Mouse (Mus musculus): ENCODE measurements around the gene 9430097D07Rik.
A peak's percentile ranks its signal among the peaks of the same experiment; 100 is the strongest.

Gene 9430097D07Rik

DNA sequence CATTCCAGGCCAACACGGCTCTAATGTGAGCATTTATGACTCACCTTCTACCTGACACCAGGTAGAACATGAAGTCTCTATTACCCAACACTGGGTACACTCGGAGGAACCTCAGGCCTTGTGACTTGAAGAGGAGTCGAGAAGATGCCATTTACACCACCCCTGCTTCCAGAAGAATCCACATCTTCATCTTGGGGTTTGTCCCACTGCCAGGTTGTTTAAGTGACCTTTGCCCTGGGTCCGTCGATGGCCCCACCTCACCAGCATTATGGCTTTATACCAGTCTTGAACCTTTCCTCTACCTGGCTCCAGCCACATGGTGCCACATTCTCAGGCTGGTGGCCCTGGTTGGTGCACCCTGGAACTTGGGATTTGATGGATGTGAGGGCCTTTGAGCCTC is 21.8 kb upstream of the 9430097D07Rik start:
- no peak for DNase-seq (ENCODE audit: low spot score)

DNA sequence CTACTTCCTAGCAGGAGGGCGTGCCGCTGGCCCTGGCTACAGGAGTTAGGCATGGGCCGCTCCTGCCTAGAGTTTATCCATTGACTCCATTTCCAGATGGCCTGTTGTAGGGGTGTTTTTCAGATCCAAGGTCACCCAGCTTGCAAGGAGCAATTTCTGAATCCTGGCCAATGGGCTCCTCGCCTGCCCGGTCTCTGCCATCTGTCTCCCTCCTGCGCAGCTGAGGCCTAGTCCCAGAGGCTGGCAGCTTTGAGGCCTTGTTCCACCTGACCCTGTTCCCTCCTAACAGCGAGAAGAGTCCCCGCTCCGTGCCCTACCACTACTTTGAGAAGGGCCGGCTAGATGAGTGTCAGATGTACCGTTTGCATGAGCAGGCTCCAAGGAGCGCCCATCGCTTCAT is 21.2 kb upstream of the 9430097D07Rik start:
- DNase-seq (ENCODE audit: low spot score) = peak; percentile 60

DNA sequence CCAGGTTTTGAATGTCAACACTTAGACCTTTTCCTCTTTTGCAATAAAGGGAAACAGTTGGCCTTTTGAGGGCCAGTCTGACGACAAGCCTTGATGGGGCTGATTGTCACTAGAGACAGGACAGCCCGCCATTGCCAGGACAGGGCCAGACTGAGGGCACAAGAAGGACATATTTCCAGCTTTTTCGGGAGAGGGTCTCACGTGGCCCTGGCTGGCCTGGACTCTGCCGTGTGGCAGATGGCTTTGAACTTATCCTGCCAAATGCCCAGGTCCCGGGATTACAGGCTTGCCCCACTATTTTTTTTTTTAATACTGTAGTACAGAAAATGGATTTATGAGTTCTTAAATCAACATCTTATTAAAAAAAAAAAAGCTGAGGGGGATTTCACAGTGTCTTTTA is 15.8 kb upstream of the 9430097D07Rik start:
- DNase-seq (ENCODE audit: low spot score) = no peak

DNA sequence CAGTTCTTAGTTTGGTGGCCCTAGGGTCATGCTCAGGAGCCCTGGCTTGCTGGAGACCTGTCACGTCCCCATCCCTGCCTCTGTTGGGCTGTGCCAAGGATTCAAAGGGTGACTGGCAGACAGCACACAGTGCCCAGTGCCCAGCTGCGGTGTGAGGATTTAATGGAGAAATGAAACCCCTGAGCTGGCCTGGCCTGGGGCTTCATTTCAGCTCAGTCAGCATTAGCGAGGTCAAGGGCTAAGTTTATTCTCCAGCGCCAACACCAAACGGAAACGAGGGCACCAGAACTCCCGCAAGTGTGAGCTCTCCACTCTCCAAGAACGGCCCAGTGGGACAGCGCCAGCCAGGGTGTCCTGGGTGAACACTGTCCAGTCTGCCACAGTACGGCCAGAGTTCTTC is 14.7 kb upstream of the 9430097D07Rik start:
- no peak for DNase-seq (ENCODE audit: low spot score)

DNA sequence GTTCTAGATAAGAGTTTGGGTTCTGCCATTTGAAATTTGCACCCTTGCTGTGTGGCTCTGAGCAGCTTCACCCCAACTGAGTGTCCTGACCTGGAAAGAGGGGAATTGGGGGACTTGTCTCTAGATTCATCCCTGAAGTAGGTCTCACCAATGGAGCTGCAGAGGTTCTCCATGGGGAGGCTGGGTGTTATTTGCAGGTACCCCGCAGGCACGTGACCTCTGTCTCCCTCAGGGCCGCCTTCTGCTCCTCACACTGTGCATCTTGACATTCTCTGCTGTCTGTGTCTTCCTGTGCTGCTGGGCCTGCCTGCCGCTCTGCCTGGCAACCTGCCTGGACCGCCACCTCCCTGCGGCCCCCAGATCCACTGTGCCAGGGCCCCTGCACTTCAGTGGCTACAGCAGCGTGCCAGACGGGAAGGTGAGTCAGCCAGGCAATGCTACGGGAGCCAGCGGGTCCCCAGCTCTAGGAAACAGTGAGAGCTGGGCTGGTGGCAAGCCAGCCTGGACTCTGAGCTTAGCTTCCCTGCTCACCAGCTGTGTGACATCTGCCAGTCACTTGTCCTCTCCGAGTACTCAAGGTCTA is 13.8 kb upstream of the 9430097D07Rik start:
- no peak for DNase-seq (ENCODE audit: low spot score)

DNA sequence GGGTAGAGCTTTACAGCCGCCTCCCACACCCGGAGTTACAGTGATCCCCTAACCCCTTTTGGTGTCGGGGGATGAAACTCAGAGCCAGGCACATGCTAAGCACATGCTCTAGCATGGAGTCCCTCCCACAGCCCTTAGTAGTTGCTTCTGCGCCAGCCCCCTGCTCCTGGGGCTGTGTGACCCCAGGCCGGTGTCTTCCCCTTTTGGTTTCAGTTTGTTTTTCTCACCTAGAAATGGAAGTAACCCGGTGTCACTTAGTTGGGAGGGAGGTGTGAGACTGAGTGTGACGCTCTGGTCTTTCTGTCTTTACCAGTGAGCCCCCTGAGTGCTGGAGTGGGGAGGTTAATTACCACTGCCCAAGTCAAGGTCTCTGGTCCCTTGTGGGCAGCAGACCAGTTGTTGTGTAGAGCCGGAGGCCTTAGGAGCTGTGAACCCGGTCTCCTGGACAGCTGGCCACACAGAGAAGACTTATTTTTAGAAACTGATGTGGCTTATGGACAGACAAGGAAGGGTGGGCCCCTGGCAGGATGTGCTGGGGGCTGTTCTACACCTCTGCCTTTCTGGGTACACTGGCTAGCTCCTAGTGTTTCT is 12.3 kb upstream of the 9430097D07Rik start:
- no peak for DNase-seq (ENCODE audit: low spot score)

DNA sequence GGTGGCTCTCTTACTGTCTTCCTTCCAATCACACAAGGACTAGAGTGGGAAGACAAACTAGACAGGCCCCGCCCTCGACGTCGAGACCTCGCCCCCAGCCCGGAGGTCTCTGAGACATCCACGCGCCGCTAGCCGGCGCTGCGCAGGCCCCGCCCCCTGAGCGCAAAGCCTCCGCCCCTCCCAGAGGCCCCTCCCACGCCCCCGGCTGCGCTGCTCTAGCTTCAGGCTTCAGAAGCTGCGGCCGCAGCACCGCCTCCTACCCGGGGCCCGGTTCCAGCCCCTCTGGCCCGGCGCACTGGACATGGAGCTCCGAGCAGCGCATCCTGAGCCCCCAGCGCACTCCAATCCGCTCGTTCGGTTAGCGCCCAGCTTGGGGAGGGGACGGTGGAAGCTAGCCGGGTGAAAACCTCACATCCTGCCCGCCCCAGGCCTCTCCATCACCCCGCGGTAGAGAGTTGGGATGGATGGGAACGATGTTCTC is 11.4 kb upstream of the 9430097D07Rik start, which contains the start of gene St6galnac4:
St6galnac4 (plus strand) TSS at position 225 of the 481 bp plus-strand sequence.
- DNase-seq (ENCODE audit: low spot score) = peak; percentile 90

DNA sequence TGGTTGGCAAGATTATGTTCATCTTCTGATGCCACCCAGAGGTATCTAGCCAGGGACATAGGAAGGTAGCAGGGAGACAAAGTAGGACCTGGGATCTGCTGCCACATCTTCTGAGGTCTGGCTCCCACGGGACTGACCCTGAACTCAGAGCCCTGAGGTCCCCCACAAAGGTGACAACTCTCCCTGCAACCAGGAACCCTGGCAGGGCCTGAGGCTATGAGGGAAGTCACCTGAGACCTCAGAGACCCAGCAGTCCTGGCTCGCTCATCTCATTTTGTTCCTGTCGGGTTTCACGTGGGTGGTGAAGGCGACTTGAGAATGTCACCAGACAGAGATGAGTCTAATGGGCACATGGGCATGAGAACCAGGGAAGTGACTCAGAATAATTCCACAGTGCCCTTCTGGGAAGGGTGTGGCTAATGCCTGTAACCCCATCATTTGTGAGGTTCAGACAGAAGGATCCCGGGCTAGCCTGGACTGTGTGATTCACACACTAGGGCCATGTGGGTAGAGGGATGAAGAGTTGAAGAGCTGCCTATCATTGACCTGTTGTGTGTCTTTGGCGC is 9.7 kb upstream of the 9430097D07Rik start:
- DNase-seq (ENCODE audit: low spot score) = no peak

DNA sequence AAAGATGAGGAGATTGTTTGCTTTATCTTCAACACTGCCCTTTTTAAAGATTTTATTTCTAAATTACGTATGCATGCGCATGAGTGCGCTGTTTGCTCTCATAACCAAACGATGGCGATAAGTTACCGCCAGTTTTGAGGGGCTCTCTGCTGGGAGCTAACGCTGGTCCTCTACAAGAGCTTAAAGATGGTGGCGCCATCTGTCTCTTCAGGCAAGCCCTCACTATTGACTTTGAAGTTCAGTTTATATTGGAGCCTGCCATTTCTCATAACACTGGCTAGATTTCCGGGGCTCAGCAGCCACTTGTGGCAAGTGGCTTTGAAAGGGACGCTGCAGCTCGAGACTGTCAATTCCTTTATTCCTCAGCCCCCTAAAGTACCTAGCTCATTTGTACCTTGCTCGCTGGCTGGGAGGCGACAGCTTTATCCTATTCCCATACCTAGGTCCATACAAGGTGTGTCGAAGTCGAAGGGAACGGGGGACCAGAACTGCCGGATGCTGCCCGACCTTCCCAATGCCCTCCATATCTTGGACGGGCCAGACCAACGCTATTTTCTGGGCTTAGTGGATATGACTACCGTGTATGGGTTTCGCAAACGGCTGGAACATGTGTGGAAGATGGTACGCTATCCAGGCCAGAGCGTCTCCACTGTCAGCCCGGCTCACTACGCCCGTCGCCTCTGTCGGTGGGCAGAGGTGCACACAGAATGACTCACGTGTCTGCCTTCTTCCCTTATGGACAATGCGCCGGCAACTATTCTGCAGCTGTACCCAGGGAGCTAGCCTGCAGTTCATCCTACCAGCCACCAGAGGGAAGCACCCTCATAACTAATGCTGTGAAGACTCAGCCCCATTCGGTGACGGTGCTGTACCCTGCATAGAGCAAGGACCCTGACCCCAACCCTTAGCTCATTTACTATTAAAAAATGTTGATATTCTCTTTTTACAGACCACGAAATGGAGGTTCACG is 7.6 kb upstream of the 9430097D07Rik start:
- peak; percentile 68 for DNase-seq (ENCODE audit: low spot score)

DNA sequence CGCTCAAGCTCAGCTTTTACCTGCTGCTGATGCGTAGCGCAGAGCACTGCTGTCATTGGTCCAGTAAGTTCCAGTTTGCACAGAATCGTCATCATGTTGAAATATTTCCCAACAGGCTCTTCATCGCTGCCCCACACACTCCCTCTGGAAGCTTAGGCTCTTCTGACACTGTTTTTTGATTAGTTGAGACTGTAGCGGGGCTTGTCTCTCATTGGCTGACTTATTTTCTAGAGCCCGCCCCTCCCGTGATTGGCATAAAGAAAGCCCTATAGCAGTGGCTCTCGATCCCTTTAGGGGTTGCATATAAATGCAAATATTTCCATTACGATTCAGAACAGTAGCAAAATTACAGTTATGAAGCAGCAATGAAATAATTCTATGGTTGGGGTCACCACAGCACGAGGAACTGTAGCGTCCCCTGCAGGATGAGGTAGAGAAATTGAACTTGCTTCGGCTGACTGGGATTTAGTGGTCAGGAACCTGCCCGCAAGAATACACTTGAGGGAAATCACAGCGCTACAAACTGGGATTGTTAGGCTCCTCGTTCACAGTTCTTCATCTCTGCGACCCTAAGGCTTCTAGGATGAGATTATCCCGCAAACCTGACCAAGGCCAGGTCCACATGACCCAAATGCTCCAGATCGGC is 6.1 kb upstream of the 9430097D07Rik start:
- DNase-seq (ENCODE audit: low spot score) = no peak

DNA sequence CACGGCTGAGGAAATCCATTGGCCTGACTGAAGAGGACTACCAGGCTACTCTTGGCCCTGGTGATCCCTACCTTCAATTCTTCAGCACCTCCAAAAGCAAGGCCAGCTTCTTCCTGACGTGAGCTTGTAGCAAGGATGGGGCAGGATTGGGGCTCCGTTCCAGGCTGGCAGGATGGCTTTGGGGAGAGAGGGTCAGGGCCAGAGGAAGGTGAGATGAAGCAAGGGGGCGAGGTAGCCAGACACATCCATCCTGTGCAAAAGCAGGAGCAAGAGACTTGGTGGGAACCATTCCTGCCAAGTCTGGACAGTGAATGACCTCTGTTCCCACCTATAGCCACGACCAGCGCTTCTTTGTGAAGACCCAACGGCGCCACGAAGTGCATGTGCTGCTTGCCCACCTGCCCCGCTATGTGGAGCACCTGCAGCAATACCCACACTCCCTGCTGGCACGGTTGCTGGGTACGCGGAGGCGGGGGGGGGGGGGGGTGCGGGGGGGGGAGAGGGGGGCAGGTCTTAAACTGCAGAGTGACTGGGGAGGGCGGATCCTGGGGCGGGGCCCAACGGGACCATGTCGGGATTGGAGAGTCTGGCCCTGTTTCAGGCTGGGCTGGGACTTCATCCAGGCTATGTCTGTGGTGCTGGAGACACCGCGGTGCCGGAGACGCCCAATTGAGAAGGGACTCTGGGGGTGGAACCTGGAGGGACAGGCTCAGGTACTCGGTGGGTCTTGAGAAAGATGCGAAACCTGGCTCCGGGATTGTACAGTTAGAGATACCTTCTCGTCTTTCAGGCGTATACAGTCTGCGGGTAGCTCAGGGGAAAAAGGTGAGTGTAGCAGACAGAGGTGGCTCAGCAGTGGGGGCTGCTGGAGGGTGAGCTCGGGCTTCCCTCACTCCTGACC is 2.9 kb upstream of the 9430097D07Rik start:
- no peak for DNase-seq (ENCODE audit: low spot score)

DNA sequence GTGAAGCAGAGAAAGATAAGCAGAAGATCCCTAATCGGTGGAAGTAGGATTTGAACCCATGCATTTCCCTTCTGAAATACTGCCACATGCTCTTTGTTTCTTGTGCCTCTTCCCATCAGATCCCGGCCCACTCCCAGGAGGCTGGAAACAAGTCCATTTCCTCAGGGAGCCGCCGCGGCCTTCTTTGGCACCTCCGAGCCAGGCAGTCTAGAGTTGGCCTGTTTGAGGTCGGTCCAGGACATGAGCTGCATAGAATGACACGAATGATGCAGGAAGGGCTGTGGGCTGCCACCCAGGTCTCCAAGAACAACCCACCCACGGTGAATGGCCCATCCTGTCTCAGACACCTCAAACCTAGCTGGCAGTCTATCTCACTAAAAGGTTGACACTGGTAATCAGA is 1.0 kb upstream of the 9430097D07Rik start:
- no peak for DNase-seq (ENCODE audit: low spot score)

DNA sequence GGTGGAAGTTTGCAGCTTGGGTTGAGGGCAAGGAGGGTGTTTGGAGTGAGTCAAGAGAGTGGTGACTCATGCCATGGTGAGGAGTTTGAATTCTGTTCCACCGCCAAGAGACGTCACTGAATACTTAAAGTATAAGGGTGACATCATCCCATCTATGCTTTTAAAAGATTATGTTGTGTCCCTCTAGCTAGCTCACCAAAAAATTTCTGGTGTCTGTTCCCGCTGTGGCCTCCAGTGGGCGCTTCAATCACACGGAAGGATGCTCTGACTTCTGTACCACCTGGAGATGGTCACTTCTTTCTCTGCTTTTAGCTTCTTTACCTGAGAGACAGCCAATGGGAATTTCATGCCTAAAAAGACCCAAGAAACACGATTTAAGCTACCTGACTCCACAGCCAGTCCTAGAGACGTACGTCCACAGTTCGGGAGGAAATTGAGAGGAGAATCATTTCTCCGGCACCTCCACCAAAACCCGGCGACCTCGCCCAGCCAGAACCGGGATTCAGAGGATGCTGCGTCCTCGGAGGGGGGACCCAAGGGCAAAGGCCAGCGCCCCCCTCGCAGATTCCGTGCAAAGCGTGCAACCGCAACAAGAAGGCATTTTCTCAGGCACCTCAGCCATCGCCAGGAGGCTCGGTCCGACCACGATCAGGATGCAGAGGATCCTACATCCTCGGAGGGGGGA is 441 bp downstream of the 9430097D07Rik start:
- DNase-seq (ENCODE audit: low spot score) = no peak

DNA sequence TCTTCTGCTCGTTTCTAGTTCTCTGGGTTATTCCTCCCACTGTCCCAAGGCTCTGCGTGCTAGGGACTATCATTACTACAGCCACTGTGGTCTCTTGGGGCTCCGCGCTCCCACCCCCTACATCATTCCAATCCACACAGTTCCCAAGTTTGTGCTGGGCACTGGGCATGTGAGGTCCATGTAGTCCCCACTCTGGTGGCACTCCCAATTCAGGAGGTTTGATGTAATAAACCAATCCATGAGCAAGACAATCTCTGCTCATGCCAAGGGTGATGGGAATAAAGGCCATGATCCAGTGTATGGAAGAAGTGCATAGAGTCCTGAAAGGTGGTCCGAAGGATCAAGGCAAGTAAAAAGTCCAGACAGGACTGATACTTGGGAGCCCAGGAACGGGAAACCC is 987 bp downstream of the 9430097D07Rik start, which contains the start of gene Pip5kl1:
Pip5kl1 (plus strand) TSS at position 301 of the 400 bp plus-strand sequence.
- no peak for DNase-seq (ENCODE audit: low spot score)

DNA sequence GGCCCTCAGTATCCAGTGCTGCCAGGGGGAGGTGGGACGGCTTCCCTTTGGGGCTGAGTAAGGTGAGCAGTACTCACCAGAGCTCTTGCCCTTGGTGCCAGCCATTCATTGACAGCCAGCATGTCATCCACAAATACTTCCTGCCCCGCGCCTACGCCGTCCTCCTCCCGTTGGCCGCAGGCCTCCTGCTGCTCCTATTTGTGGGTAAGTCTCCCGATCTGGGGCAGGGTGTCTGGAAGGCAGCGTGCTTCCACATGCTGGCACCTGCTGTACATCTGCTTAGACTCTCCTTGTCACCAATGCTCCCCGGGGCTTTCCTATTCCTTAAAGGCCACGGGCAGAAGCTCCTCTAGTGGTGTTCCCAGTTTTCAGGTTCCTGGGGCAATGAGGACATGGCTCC is 3.3 kb downstream of the 9430097D07Rik start:
- no peak for DNase-seq (ENCODE audit: low spot score)

DNA sequence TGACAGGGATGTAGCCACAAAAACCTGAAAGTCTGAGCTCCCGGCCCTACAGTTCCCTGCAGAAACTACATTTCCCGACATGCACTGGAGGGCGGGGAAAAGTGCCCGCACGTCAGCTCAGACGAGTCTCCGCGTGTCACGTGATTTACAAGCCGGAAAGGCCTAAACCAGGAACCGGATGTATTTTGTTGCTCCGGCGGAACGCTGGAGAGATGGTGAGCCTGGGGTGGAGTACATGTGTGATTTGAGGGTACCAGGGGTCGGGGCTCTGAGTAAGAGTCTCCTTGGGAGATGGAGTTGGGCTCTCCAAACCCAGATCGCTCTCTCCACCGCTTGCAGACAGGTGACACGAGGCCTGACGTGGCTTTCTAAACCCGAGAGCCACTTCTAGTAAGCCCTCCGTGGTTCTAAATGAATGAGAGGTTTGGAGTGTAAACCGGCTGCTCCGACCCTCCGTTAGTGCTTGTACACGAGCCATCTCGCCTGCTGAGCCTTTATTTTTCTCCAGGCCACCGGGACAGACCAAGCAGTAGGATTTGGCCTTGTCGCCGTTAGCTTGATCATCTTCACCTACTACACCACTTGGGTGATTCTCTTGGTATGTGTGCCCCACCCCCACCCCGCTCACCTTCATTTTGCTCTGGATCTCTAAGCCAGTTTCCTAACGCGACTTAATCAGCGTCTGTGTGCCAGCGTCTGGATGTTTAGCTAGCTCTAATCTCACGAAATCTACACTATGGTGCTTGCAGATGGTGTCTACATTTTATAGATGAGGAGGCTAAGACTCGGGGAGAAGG is 4.6 kb downstream of the 9430097D07Rik start, which contains the start of gene Dpm2:
Dpm2 (plus strand) TSS at position 161 of the 797 bp plus-strand sequence.
- peak; percentile 83 for DNase-seq (ENCODE audit: low spot score)

DNA sequence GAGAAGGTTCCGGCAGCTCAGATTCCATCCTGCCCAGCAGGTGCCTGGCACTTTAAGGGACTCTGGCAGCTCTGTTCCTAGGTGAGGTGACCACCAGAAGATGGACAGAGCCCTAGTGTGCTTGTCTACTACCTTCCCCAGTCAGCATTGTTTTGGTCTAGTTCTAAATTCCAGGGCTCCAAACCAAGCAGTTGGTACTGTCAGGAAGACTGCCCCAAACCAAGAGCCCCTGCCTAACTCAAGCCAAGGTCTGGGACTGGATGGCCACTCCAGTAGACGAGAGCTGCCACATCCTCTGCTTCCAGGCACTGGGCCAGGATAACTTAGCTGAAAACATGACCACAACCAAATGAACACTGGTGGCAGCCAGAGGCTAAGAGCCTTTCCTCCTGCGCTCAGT is 6.5 kb downstream of the 9430097D07Rik start:
- DNase-seq (ENCODE audit: low spot score) = no peak

DNA sequence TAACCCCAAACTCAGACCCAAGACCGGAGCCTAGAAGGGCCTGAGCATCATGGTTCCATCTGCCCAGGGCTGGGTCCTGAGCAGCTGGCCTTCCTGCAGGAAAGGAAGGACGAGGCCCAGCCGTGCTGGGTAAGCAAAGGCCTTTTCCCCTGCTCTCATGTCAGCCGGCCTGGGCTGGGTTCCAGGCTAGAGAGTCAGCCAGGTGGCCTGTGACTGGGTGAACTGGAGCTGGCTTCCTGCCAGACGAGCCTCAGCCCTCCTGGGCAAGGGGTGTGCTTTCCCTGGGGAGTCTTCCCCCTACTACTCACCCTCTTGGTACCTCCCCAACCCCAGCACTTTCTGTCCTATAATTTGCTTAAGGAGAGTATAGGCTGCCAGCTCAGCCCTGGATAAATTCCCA is 7.3 kb downstream of the 9430097D07Rik start:
- DNase-seq (ENCODE audit: low spot score) = no peak

DNA sequence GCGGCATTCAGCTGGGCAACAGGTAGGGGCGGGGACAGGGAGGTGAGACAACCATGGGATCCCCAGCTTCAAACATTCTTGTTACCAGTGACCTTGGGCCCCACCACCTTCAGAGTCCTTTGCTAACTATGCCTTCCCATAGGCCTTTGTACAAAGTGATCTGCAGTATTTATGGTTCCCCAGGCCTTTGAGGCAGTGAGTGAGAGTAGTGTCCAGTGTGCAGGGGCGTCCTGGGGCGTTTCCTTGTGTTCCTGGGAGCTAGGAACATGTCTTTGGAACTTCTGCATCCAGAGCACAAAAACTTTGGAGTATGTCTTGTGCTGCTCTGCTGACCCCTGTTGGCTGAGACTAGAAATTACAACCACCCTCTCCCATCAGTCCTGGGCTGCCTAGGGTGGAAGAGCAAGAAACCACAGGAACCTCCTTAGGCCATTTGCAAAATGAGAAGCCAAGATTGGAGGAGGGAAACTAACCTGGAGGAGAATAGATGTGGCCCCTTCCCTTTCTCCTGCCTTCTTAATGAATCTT is 8.9 kb downstream of the 9430097D07Rik start:
- peak; percentile 51 for DNase-seq (ENCODE audit: low spot score)

All from ovary, postnatal 36 days (tissue).